Mouse (Mus musculus): ENCODE data around the gene Olfr1325.
A peak's percentile ranks its signal among the peaks of the same experiment; 100 is the strongest.
"Not testable (repeated sequence)": the region's sequence is repeated elsewhere in the genome, so short reads cannot be mapped to it uniquely, and the experiment has no call there.

Gene Olfr1325

DNA sequence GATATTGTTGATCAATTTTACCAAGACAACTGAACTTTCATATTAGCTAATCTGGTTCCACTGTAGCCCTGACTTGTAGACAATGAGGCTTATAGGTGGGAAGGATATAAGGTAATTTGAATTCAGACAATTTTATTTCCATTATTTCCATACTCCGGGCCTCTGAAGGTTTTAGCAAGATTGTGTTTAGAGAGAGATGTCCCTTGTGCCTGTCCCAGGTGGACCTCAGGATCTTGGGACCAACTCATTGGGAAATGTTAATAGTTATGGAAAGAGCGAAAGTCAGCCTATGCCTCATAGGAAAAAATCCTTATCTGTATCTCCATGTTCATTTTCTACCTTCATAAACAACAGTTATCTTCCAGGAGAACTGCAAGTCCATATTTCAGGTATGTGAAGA is at the start of gene Olfr1325:
Olfr1325 (plus strand) TSS at position 301 of the 400 bp plus-strand sequence.
- DNase-seq (ENCODE audit: low spot score) = no peak

DNA sequence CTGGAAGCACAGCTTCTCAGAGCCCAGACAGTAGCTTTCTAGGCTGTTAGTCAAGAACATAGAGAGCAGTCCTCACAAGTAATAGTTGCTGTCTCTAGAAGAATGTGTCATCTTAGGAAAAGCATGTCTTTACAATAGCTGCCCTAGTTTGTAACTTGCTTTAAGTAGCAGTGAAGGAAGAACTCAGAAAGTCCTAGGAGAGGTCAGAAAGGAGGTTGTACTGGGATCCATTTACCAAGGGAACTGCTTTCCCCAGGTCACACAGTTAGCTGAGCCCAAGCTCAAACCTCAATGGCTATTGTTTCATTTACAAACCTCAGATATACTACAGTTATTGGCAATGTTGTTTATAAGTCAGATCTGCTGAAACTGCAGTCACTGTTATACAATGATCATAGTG is 17.7 kb upstream of the Olfr1325 start, which contains the start of gene Olfr1326-ps1:
Olfr1326-ps1 (minus strand) TSS at position 101 of the 400 bp plus-strand sequence.
- no peak for DNase-seq (ENCODE audit: low spot score)

DNA sequence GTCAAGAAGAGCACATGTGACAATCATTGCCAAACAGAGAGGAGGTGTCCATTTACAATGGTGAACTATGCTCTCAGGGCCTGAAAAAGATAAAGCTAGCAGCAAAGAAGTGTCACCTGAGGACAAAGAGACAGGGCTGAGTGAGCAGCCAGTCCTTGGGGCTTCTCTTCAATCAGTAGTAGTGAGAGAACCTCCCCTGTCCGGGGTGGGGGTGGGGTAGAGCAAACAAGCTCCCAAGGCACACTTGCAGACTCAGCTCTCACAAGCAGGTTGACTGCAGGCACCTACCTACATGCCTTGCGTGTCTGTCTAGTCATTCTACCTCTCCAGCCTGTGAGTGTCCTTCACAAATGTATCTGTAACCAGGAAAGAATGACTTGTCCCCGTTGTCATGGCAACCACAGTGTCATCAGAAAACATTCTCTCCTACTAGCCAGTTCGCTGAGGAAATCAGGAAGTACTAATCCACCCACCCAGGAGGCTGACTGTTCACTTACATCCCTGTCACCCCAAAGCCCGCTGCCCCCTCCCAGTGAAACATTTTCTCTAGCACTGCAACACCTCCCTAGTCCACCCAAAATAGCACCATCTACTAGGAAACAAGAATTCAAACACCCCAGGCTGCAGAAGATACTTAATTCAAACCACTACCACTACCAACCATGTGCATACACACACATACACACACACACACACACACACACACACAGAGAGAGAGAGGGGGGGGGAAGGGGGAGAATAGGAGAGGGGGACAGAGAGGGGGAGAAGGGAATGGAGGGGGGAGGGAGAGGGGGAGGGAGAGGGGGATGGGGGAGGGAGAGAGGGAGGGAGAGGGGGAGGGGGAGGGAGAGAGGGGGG is 53.2 kb downstream of the Olfr1325 start, which contains the start of gene Gm5640:
Gm5640 (minus strand) TSS at position 170 of the 858 bp plus-strand sequence.
- peak; percentile 48 for DNase-seq (ENCODE audit: low spot score)

DNA sequence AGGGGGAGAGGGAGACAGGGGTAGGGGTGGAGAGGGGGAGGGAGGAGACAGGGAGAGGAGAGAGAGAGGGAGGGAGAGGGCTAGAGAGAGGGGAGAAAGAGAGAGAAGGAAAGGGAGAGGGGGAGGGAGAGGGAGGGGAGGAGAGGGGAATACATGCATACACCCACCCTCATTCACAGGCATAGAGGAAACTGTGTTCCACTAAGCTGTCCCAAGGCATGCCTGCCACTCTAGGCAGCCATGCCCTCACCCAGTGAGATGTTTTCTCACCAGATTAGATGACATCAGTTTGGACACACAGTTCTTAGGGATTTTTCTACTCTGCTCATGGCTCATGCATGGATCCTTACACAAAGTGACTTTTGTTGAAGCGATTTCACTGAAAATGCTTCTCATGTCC is 53.9 kb downstream of the Olfr1325 start:
- DNase-seq (ENCODE audit: low spot score) = not testable (repeated sequence)
